Mouse (Mus musculus) midbrain, embryonic 16.5 days (tissue): ENCODE measurements around the gene Sphk1. TPM values are rescaled to one million over a fixed set of nuclear protein-coding genes. Genes with fewer than 3 reads are reported as not detected.
A peak's percentile ranks its signal among the peaks of the same experiment; 100 is the strongest.

Source experiments
- ATAC-seq: fragments of 200-750 bp; cut with Nextera tagmentation; 2 replicates; pipeline ENCODE4 v1.8.0; 2017; ENCODE audit warnings: moderate TSS enrichment
- H3K27ac ChIP-seq: fragments of 300-500 bp; sonication (generic); 2 replicates; pipeline ENCODE4 v1.5.1; 2014; ENCODE audit warnings: mild to moderate bottlenecking, low read length, mixed read lengths
- H3K27me3 ChIP-seq: fragments of 300-500 bp; sonication (generic); 2 replicates; pipeline ENCODE4 v1.6.1; 2014; ENCODE audit warnings: low read depth, low read length, mixed read lengths; ENCODE audit not compliant: control insufficient read depth, insufficient read depth
- H3K36me3 ChIP-seq: fragments of 300-500 bp; sonication (generic); 2 replicates; pipeline ENCODE4 v1.6.1; 2014; ENCODE audit warnings: mild to moderate bottlenecking, low read length, moderate library complexity, mixed read lengths; ENCODE audit not compliant: control insufficient read depth, insufficient read depth
- H3K4me1 ChIP-seq: fragments of 300-500 bp; sonication (generic); 2 replicates; pipeline ENCODE4 v1.6.1; 2014; ENCODE audit warnings: mild to moderate bottlenecking, low read length, mixed read lengths; ENCODE audit not compliant: control insufficient read depth, insufficient read depth
- H3K4me2 ChIP-seq: fragments of 300-500 bp; sonication (generic); 2 replicates; pipeline ENCODE4 v1.6.1; 2014; ENCODE audit warnings: mild to moderate bottlenecking, low read length, mixed read lengths
- H3K4me3 ChIP-seq: fragments of 300-500 bp; sonication (generic); 2 replicates; pipeline ENCODE4 v1.5.1; 2014; ENCODE audit warnings: low read depth, mild to moderate bottlenecking, low read length, moderate library complexity, mixed read lengths
- H3K9ac ChIP-seq: fragments of 300-500 bp; sonication (generic); 2 replicates; pipeline ENCODE4 v1.6.1; 2014; ENCODE audit warnings: low read depth, low read length, mixed read lengths
- H3K9me3 ChIP-seq: fragments of 300-500 bp; sonication (generic); replicated peaks from 2 replicates; pipeline ENCODE4 v1.6.1; 2014; ENCODE audit warnings: mild to moderate bottlenecking, low read length, mixed read lengths; ENCODE audit not compliant: control insufficient read depth, poor library complexity, severe bottlenecking
- WGBS: fragments of 180-500 bp; shearing (Covaris S2); extraction: QIAGEN DNeasy Blood & Tissue Kit; methylation state at CpG from one replicate; pipeline ENCODE4 v1.1.7; 2014; 5-methylcytosine and 5-hydroxymethylcytosine counted together
- polyA plus RNA-seq: library from polyadenylated mRNA; unstranded; fragments of >200 nt; fragmentation: Nextera tagmentation; extraction: Ambion mirVana; gene quantifications from 2 replicates; pipeline ENCODE4 v1.2.1, GENCODE M21; 2015

Gene Sphk1
- polyA plus RNA-seq, 1 experiment from 2014 or later, result 5.5 TPM

GRCm38 (mm10) chr11:116532810-116533338 lies 2.1 kb downstream of the Sphk1 start:
- Histone ChIP-seq H3K27ac (no peak overlapping the region), H3K4me1 (peaks cover 30% of the 10 kb centered on the region), H3K4me3 (peak overlapping the region; percentile 43), H3K27me3 (peaks cover 25% of the 10 kb centered on the region), H3K4me2 (peak overlapping the region; percentile 71), H3K9ac (peak overlapping the region; percentile 51), H3K9me3 (no peaks in the 10 kb centered on the region), H3K36me3 (no peaks in the 10 kb centered on the region)
- WGBS, result under 1% methylated on average over 45 of the region's 50 CpGs
- ATAC-seq, result peak; percentile 14; the same call in 1 of the 2 replicates

GRCm38 (mm10) chr11:116533341-116534153 lies 2.8 kb downstream of the Sphk1 start:
- Histone ChIP-seq H3K4me2 (peak overlapping the region; percentile 71), H3K27me3 (peaks cover 25% of the 10 kb centered on the region)
- ATAC-seq, result 0 out of 2 replicates have a peak, but pooled peaks have one; percentile 29

GRCm38 (mm10) chr11:116534154-116534865 lies 3.6 kb downstream of the Sphk1 start:
- H3K9ac ChIP-seq, result no peak overlapping the region; the same call in 1 of the 2 replicates

More at GRCm38 (mm10) chr11:116533341-116534153, 2.8 kb downstream of the Sphk1 start:
- peak overlapping the region; percentile 51 for H3K9ac ChIP-seq
- H3K9me3 ChIP-seq, result no peaks in the 10 kb centered on the region
- H3K4me3 ChIP-seq, result peak overlapping the region; percentile 43
- H3K27ac ChIP-seq, result no peak overlapping the region
- H3K4me1 ChIP-seq, result peaks cover 30% of the 10 kb centered on the region
- H3K36me3 ChIP-seq, result no peaks in the 10 kb centered on the region; the same call in 1 of the 2 replicates
- WGBS, result under 1% methylated on average over 62 of the region's 63 CpGs

GRCm38 (mm10) chr11:116536685-116537084 lies 6.0 kb downstream of the Sphk1 start:
- H3K4me3 ChIP-seq, result no peak overlapping the region
- no peak for ATAC-seq
- 94% methylated on average over 7 of the region's 7 CpGs for WGBS
- no peaks in the 10 kb centered on the region for H3K9me3 ChIP-seq
- no peak overlapping the region for H3K4me2 ChIP-seq
- no peak overlapping the region for H3K27ac ChIP-seq
- peaks cover 21% of the 10 kb centered on the region for H3K36me3 ChIP-seq
- peaks cover 23% of the 10 kb centered on the region for H3K4me1 ChIP-seq
- H3K9ac ChIP-seq, result no peak overlapping the region
- H3K27me3 ChIP-seq, result peaks cover 25% of the 10 kb centered on the region

More at GRCm38 (mm10) chr11:116534154-116534865, 3.6 kb downstream of the Sphk1 start:
- WGBS, result 19% methylated on average over 20 of the region's 20 CpGs
- Histone ChIP-seq H3K27ac (no peak overlapping the region), H3K9me3 (no peaks in the 10 kb centered on the region), H3K4me3 (peak overlapping the region; percentile 43), H3K36me3 (peaks cover 4% of the 10 kb centered on the region; the same call in 1 of the 2 replicates), H3K4me1 (peaks cover 30% of the 10 kb centered on the region), H3K27me3 (peaks cover 25% of the 10 kb centered on the region), H3K4me2 (peak overlapping the region; percentile 71)
- ATAC-seq, result 0 out of 2 replicates have a peak, but pooled peaks have one; percentile 27

GRCm38 (mm10) chr11:116537388-116537787 lies 6.7 kb downstream of the Sphk1 start:
- H3K36me3 ChIP-seq, result peaks cover 27% of the 10 kb centered on the region
- ATAC-seq, result no peak
- no peak overlapping the region for H3K27ac ChIP-seq
- H3K4me3 ChIP-seq, result no peak overlapping the region
- peaks cover 17% of the 10 kb centered on the region for H3K4me1 ChIP-seq
- H3K9me3 ChIP-seq, result no peaks in the 10 kb centered on the region
- H3K9ac ChIP-seq, result no peak overlapping the region
- peaks cover 23% of the 10 kb centered on the region for H3K27me3 ChIP-seq
- WGBS, result 69% methylated on average over 5 of the region's 5 CpGs
- H3K4me2 ChIP-seq, result no peak overlapping the region

GRCm38 (mm10) chr11:116538142-116538735 lies 7.5 kb downstream of the Sphk1 start:
- H3K27ac ChIP-seq, result no peak overlapping the region
- ATAC-seq, result no peak
- H3K4me3 ChIP-seq, result no peak overlapping the region
- H3K4me2 ChIP-seq, result no peak overlapping the region
- no peak overlapping the region; the same call in 1 of the 2 replicates for H3K9ac ChIP-seq
- H3K9me3 ChIP-seq, result no peaks in the 10 kb centered on the region
- WGBS, result 91% methylated on average over 12 of the region's 12 CpGs
- H3K36me3 ChIP-seq, result peaks cover 36% of the 10 kb centered on the region
- peaks cover 9% of the 10 kb centered on the region for H3K4me1 ChIP-seq
- peaks cover 17% of the 10 kb centered on the region for H3K27me3 ChIP-seq

GRCm38 (mm10) chr11:116541183-116541582 lies 10.5 kb downstream of the Sphk1 start:
- no peak for ATAC-seq
- H3K27ac ChIP-seq, result no peak overlapping the region
- no peak overlapping the region for H3K9ac ChIP-seq
- H3K27me3 ChIP-seq, result no peaks in the 10 kb centered on the region
- no peak overlapping the region for H3K4me2 ChIP-seq
- WGBS, result 98% methylated on average over 11 of the region's 11 CpGs
- H3K4me1 ChIP-seq, result no peaks in the 10 kb centered on the region
- no peak overlapping the region for H3K4me3 ChIP-seq
- peaks cover 63% of the 10 kb centered on the region for H3K36me3 ChIP-seq
- no peaks in the 10 kb centered on the region for H3K9me3 ChIP-seq

- Histone ChIP-seq H3K36me3 (peaks cover 66% of the 10 kb centered on the region), H3K9ac (no peak overlapping the region), H3K27me3 (no peaks in the 10 kb centered on the region), H3K27ac (no peak overlapping the region), H3K4me1 (no peaks in the 10 kb centered on the region), H3K4me2 (no peak overlapping the region), H3K4me3 (no peak overlapping the region), H3K9me3 (no peaks in the 10 kb centered on the region)
- no peak for ATAC-seq
- WGBS, result 93% methylated on average over 4 of the region's 4 CpGs
Observed at GRCm38 (mm10) chr11:116543110-116543509, 12.4 kb downstream of the Sphk1 start.
